Mouse (Mus musculus): ENCODE data around the gene Fignl2.

DNA sequence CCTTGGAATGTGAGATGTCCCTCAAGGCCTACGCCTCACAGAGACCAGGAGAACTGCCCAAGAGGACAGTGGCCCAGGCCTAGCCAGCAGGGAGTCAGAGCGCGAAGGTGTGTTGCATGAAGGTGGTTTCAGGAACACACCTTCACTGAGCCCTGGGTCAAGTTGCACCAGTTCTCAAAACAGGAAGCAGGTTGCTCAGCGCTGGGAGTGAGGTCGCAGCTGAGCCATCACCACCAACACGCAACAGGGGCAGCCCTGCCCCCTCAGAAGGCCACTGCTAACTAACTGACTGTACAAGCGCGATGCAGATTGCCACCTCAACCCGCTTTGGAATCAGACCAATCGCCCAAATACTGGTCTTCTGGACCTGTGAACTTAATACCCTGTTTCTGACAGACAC is 6.1 kb upstream of the Fignl2 start:
- TF ChIP-seq CTCF (IDR thresholded peaks at IDR 0.05; ENCODE audit: low read depth, low read length) (no peak), POLR2A (IDR thresholded peaks at IDR 0.05; ENCODE audit: insufficient read depth, low read length) (no peak)

Measured in ES-Bruce4 (cell line).